Mouse (Mus musculus): ENCODE data around the gene Tmem164.

DNA sequence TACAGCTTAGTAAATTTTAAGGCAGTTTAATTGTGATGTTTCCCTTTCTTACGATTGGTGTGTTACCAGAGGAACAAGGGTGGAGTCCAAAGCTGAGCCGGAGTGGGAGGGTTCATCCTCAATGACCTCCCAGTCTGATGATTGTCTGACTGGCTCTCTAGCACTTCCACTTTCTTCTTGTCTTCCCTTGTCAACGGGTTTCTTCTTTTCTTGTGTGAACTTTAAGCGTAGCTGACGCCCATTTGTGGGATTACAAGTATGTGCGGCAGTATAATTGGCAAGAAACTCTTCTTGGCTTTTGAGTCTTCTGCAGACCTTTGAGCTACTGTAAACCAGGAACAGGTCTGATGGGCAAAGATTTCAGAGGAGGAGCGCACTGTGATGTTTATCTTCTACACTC, 17.0 kb downstream of the Tmem164 start:
- TF ChIP-seq CTCF (IDR thresholded peaks at IDR 0.05; ENCODE audit: low read depth): no peak
- no peak for TF ChIP-seq EP300 (optimal IDR thresholded peaks at IDR 0.05)

All from stomach, postnatal 0 days (tissue).